Mouse (Mus musculus) retina, postnatal 1 day (tissue): ENCODE data around the gene Slc1a3.

Experiments
- DNase-seq: peaks from one replicate; pipeline ENCODE4 v3.0.0-alpha.2; 2012

Gene Slc1a3

GRCm38 (mm10) chr15:8601312-8602146 lies 109.0 kb downstream of the Slc1a3 start:
- DNase-seq, result peak; percentile 31

GRCm38 (mm10) chr15:8596375-8596900 lies 114.1 kb downstream of the Slc1a3 start:
- no peak for DNase-seq

- no peak for DNase-seq
These were observed 115.3 kb downstream of the Slc1a3 start for GRCm38 (mm10) chr15:8595226-8595625.

GRCm38 (mm10) chr15:8589503-8590116 lies 121.0 kb downstream of the Slc1a3 start:
- peak; percentile 86 for DNase-seq

GRCm38 (mm10) chr15:8588065-8588464 lies 122.5 kb downstream of the Slc1a3 start:
- no peak for DNase-seq

- peak; percentile 78 for DNase-seq
These were observed 123.7 kb downstream of the Slc1a3 start for GRCm38 (mm10) chr15:8586822-8587281.
